Mouse (Mus musculus) hindbrain, embryonic 16.5 days (tissue): Measurements from ENCODE around the gene Ankrd50. TPM values are rescaled to one million over a fixed set of nuclear protein-coding genes. Genes with fewer than 3 reads are reported as not detected.
A peak's percentile ranks its signal among the peaks of the same experiment; 100 is the strongest.

Source experiments
- ATAC-seq: fragments of 200-750 bp; cut with Nextera tagmentation; 2 replicates; pipeline ENCODE4 v1.8.0; 2017; ENCODE audit warnings: moderate TSS enrichment, moderate library complexity
- H3K27ac ChIP-seq: fragments of 300-500 bp; sonication (generic); 2 replicates; pipeline ENCODE4 v1.5.1; 2014; ENCODE audit warnings: low read depth, mild to moderate bottlenecking, control low read depth, low read length, moderate library complexity
- H3K27me3 ChIP-seq: fragments of 300-500 bp; sonication (generic); replicated peaks from 2 replicates; pipeline ENCODE4 v1.6.1; 2014; ENCODE audit warnings: low read length; ENCODE audit not compliant: control insufficient read depth, insufficient read depth
- H3K36me3 ChIP-seq: fragments of 300-500 bp; sonication (generic); 2 replicates; pipeline ENCODE4 v1.6.1; 2014; ENCODE audit warnings: mild to moderate bottlenecking, low read length, moderate library complexity, mixed read lengths; ENCODE audit not compliant: control insufficient read depth, insufficient read depth
- H3K4me1 ChIP-seq: fragments of 300-500 bp; sonication (generic); 2 replicates; pipeline ENCODE4 v1.6.1; 2014; ENCODE audit warnings: low read depth, low read length; ENCODE audit not compliant: control insufficient read depth, insufficient read depth
- H3K4me2 ChIP-seq: fragments of 300-500 bp; sonication (generic); 2 replicates; pipeline ENCODE4 v1.6.1; 2014; ENCODE audit warnings: mild to moderate bottlenecking, low read length, control low read depth, moderate library complexity
- H3K4me3 ChIP-seq: fragments of 300-500 bp; sonication (generic); 2 replicates; pipeline ENCODE4 v1.5.1; 2014; ENCODE audit warnings: mild to moderate bottlenecking, low read length, control low read depth, moderate library complexity
- H3K9ac ChIP-seq: fragments of 300-500 bp; sonication (generic); 2 replicates; pipeline ENCODE4 v1.6.1; 2014; ENCODE audit warnings: low read depth, mild to moderate bottlenecking, control low read depth, low read length, moderate library complexity
- H3K9me3 ChIP-seq: fragments of 300-500 bp; sonication (generic); 2 replicates; pipeline ENCODE4 v1.6.1; 2014; ENCODE audit warnings: mild to moderate bottlenecking, low read length, moderate library complexity; ENCODE audit not compliant: control insufficient read depth
- WGBS: fragments of 180-500 bp; shearing (Covaris S2); extraction: QIAGEN DNeasy Blood & Tissue Kit; methylation state at CpG from one replicate; pipeline ENCODE4 v1.1.7; 2014; 5-methylcytosine and 5-hydroxymethylcytosine counted together
- polyA plus RNA-seq: library from polyadenylated mRNA; unstranded; fragments of >200 nt; fragmentation: Nextera tagmentation; extraction: Ambion mirVana; gene quantifications from 2 replicates; pipeline ENCODE4 v1.2.1, GENCODE M21; 2015

Ankrd50 gene
- polyA plus RNA-seq, 1 experiment from 2014 or later = 13.5 TPM

DNA sequence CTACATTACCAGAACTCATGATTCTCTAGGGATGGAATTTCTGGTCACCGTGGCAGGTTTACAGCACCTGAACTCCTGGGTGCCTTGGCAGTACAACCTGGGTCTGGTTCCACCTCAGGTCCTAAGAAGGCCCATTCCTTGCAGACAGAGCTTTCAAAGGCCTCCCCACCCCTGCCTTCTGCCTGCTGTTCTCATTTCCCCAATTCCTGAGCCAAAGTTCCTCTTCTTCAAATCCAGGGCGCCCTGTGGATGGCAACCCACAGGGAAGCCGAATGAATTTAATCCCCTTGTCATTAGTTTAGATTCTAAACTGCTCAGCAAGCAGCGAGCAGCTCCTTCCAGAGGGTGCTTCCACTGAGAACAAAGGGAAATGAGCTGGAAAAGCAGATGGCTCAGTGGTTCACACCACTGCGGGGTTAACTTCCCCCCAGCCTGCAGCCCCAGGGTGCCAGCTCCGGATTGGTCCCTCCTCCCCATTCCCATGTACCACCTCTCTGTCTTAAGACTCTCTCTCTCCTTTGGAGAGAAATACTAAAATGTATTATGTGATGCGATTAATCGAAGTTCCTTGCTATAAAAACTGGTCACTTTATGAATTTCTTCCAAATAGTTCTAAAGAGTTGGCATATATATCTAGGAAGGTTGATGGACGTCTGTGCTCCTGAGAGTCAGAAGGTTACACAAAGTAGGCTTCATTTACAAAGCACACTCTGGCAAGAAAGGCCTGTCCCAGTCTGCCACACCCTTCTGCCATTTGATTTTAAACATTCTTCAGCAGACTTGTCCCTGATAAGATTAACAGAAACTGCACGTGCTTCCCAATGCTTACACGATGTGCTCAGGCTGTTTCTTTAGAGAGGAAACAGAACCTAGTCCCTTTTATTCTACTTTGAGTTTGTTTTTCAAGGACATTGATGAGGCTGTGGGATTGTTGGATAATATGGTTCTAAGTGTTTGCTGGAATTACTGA, 50.9 kb downstream of the Ankrd50 start:
- WGBS = 20% methylated on average over 11 of the region's 11 CpGs
- peak; percentile 67; the same call in 1 of the 2 replicates for ATAC-seq
- Histone ChIP-seq H3K36me3 (no peaks in the 10 kb centered on the region), H3K4me1 (no peaks in the 10 kb centered on the region), H3K4me3 (no peak overlapping the region), H3K27ac (no peak overlapping the region), H3K9ac (no peak overlapping the region), H3K9me3 (no peaks in the 10 kb centered on the region), H3K4me2 (no peak overlapping the region), H3K27me3 (no peaks in the 10 kb centered on the region; the same call in 1 of the 2 replicates)

DNA sequence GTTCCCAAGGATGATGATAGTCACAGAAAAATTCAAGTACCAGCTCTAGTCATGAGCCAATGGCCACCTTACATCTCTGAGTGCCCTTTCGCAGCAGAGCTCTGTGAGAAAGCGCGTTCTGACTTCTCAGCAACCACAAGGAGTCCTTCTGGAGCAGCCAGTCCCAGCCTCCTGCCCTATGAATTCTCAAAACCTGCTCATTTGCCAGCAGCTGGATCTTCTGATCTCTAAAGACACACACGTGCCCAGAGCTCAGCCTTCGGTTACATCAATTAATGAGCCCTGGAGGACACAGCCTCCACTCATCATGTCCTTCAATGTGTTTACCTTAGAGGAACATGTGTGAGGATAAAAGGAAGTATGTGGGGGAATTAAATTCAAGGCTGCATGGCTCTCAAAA, 53.2 kb downstream of the Ankrd50 start:
- Histone ChIP-seq H3K27me3 (no peaks in the 10 kb centered on the region; the same call in 1 of the 2 replicates), H3K9ac (no peak overlapping the region), H3K27ac (no peak overlapping the region), H3K9me3 (no peaks in the 10 kb centered on the region), H3K4me3 (no peak overlapping the region), H3K4me1 (no peaks in the 10 kb centered on the region), H3K4me2 (no peak overlapping the region), H3K36me3 (no peaks in the 10 kb centered on the region)
- no peak for ATAC-seq
- WGBS = 76% methylated on average over 5 of the region's 5 CpGs

DNA sequence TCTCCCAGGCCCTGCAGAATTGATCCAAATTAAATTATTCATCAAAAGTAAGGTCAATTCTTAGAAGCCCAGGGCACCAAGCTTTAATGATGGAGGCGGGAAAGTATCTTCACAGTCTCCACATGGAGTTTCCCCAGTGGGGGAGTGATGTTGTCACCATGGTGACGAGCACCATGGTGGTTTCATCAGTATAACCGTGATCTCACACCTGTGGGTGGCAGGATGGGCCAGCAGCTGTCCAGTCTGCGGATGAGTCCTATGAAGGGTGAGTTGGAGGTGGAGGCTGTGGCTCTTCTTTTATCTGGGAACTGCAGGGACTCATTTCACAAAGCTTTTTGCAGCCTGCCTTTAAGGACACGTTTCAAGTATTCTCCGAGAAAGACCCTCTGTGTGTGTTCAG, 53.6 kb downstream of the Ankrd50 start:
- Histone ChIP-seq H3K9me3 (no peaks in the 10 kb centered on the region), H3K4me1 (no peaks in the 10 kb centered on the region), H3K4me2 (no peak overlapping the region), H3K9ac (no peak overlapping the region), H3K27me3 (no peaks in the 10 kb centered on the region; the same call in 1 of the 2 replicates), H3K27ac (no peak overlapping the region), H3K4me3 (no peak overlapping the region), H3K36me3 (no peaks in the 10 kb centered on the region)
- WGBS = 61% methylated on average over 6 of the region's 6 CpGs
- no peak for ATAC-seq

DNA sequence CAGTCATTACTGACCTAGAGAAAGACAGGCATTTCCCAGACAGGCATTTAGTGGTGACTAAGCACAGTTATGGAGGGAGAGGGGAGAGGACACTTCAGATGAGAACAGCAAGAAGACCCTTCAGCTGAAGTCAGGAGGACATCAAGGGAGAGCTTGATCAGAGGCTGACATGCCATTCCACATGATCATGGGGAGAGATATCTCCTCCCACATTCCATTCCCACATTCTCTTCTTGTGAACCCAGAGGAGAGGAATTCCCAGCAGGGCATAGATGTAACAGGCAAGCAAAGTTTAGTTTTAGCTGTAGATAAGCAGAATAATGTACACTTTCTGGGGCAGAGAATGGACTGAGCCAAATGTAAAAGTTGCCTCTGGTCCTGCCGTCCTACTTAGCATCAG, 57.4 kb downstream of the Ankrd50 start:
- ATAC-seq = no peak
- H3K27ac ChIP-seq = no peak overlapping the region
- WGBS = 75% methylated on average over 1 of the region's 1 CpGs

DNA sequence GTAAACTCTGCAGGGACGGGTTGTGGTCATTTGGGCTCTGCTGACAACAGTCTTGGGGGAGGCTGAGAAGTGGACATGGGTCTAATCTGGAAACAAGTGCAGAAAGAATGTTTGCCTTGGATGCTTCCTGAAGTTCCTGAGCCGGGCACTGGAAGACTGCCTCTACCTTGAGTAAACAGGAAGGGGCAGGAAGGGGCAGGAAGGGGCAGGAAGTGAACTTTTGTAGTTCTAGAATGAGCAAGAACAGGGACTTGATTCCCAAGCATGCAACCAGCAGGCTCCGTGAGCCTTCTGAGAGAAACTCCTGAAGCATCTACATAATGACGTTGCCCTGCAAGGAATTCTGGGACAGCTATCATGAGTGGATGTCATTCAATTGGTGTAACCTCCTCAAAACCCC, 60.7 kb downstream of the Ankrd50 start:
- no peaks in the 10 kb centered on the region for H3K27me3 ChIP-seq
- H3K9me3 ChIP-seq = no peaks in the 10 kb centered on the region
- no peak overlapping the region for H3K4me2 ChIP-seq
- no peak overlapping the region for H3K9ac ChIP-seq
- ATAC-seq = no peak
- H3K4me1 ChIP-seq = no peaks in the 10 kb centered on the region
- WGBS = 81% methylated on average over 4 of the region's 4 CpGs
- H3K4me3 ChIP-seq = no peak overlapping the region
- H3K36me3 ChIP-seq = no peaks in the 10 kb centered on the region
- H3K27ac ChIP-seq = no peak overlapping the region

More for the DNA sequence above, 57.4 kb downstream of the Ankrd50 start:
- no peaks in the 10 kb centered on the region for H3K9me3 ChIP-seq
- no peaks in the 10 kb centered on the region for H3K27me3 ChIP-seq
- no peak overlapping the region for H3K9ac ChIP-seq
- H3K36me3 ChIP-seq = no peaks in the 10 kb centered on the region
- no peaks in the 10 kb centered on the region for H3K4me1 ChIP-seq
- no peak overlapping the region for H3K4me2 ChIP-seq
- H3K4me3 ChIP-seq = no peak overlapping the region

DNA sequence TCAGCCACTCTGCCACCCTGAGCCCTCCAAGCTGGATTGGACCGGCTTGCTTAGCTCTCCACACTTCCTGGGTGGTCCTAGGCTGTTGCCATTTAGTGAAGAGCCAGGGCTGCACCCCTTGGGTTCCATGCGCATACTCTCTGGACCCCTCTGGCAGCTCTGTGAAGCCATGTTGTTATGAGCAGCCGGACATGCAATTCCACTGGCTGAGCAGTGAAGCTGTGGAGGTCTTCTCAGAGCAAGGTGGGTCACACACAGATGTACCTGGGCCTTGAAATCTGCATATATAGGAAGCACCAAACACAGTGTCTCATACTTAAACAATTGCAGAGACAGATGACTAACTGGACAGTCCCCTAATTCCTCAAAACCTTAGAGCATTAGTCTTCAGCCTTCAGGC, 64.7 kb downstream of the Ankrd50 start:
- no peak overlapping the region for H3K4me3 ChIP-seq
- no peaks in the 10 kb centered on the region for H3K36me3 ChIP-seq
- WGBS = 89% methylated on average over 3 of the region's 3 CpGs
- no peak for ATAC-seq
- H3K9me3 ChIP-seq = no peaks in the 10 kb centered on the region
- no peaks in the 10 kb centered on the region for H3K27me3 ChIP-seq
- no peak overlapping the region for H3K27ac ChIP-seq
- H3K9ac ChIP-seq = no peak overlapping the region
- H3K4me2 ChIP-seq = no peak overlapping the region
- H3K4me1 ChIP-seq = no peaks in the 10 kb centered on the region

DNA sequence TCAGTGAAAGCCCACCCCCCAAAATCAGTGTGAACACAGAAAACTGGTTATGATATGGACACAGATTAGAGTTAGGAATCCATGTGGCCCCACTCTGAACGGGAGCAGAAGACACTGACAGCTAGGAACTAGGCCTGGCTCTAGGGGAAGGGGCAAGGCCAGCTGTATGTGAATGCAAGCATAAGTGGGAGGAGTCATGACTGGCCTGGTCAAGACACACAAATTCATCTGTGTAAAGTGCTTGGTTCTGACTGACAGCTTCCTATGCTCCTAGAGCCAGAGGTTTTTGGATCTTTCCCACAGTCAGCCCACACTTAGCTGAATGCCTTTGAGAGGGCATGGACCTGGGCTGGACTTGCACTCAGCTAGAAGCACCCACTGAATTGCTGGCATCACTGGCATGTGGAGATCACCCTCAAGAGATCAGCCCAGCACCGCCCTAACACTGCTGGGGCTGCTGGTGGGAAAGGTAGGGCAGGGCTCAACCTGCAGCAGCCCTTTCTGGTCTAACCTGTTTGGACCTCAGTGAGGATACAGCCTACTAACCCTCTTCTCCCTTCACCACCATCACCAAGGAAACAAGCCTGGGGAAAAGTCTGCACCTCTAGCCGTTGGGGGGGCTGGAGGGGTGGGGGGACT, 69.2 kb downstream of the Ankrd50 start:
- H3K9me3 ChIP-seq = no peaks in the 10 kb centered on the region
- no peak overlapping the region for H3K4me2 ChIP-seq
- H3K4me3 ChIP-seq = no peak overlapping the region
- H3K4me1 ChIP-seq = no peaks in the 10 kb centered on the region
- H3K27ac ChIP-seq = no peak overlapping the region
- ATAC-seq = no peak
- WGBS = 93% methylated on average over 2 of the region's 3 CpGs
- H3K9ac ChIP-seq = no peak overlapping the region
- no peaks in the 10 kb centered on the region for H3K36me3 ChIP-seq
- no peaks in the 10 kb centered on the region for H3K27me3 ChIP-seq
